Mouse (Mus musculus): Measurements from ENCODE around the gene Snx19. TPM values are rescaled to one million over a fixed set of nuclear protein-coding genes. Genes with fewer than 3 reads are reported as not detected.

Snx19 gene
- polyA plus RNA-seq (2015; fragmentation: Nextera tagmentation; extraction: Ambion mirVana) = 6.7 and 7.4 TPM in 2 replicates

- no peaks in the 10 kb centered on the region for H3K36me3 ChIP-seq (ENCODE audit: control insufficient read depth, insufficient read depth, low read length)
- H3K27ac ChIP-seq (replicated peaks) = peak within 1 kb of the TSS; percentile 69; the same call in 1 of the 2 replicates
- DNase-seq (ENCODE audit: low spot score) (peak; percentile 94), ATAC-seq (ENCODE audit: low FRiP score, low TSS enrichment) (peak; percentile 97)
- no peaks in the 10 kb centered on the region for H3K27me3 ChIP-seq (ENCODE audit: control insufficient read depth, insufficient read depth, low read length)
- no peaks in the 10 kb centered on the region for H3K9me3 ChIP-seq (ENCODE audit: control insufficient read depth, low read length)
- no peak for TF ChIP-seq EP300 (optimal IDR thresholded peaks at IDR 0.05)
- peak; percentile 98 for TF ChIP-seq CTCF (IDR thresholded peaks at IDR 0.05; ENCODE audit: low read depth)
- 0 out of 2 replicates have a peak, but pooled peaks cover 3% of the 10 kb centered on the region for H3K4me1 ChIP-seq (replicated peaks; ENCODE audit: control insufficient read depth, insufficient read depth)
- WGBS = 3% methylated on average over 53 of the region's 53 CpGs
- peak within 1 kb of the TSS; percentile 87 for H3K4me2 ChIP-seq (replicated peaks; ENCODE audit: low read depth)
- peak within 1 kb of the TSS; percentile 72 for H3K4me3 ChIP-seq (ENCODE audit: low read depth, low read length)
- H3K9ac ChIP-seq (ENCODE audit: low read length) = peak within 1 kb of the TSS; percentile 93
Measured at GRCm38 (mm10) chr9:30426882-30427632, at the start of gene Snx19. Snx19 (plus strand) TSS chr9:30427108.

GRCm38 (mm10) chr9:30400771-30401170, 26.1 kb upstream of the Snx19 start:
- Histone ChIP-seq H3K9ac (ENCODE audit: low read length) (no peak overlapping the region), H3K27ac (replicated peaks) (no peak overlapping the region), H3K4me1 (replicated peaks; ENCODE audit: control insufficient read depth, insufficient read depth) (no peaks in the 10 kb centered on the region), H3K27me3 (ENCODE audit: control insufficient read depth, insufficient read depth, low read length) (no peaks in the 10 kb centered on the region), H3K4me3 (ENCODE audit: low read depth, low read length) (no peak overlapping the region), H3K4me2 (replicated peaks; ENCODE audit: low read depth) (no peak overlapping the region), H3K36me3 (ENCODE audit: control insufficient read depth, insufficient read depth, low read length) (no peaks in the 10 kb centered on the region), H3K9me3 (ENCODE audit: control insufficient read depth, low read length) (no peaks in the 10 kb centered on the region)
- 83% methylated on average over 1 of the region's 1 CpGs for WGBS
- ATAC-seq (ENCODE audit: low FRiP score, low TSS enrichment) (no peak), DNase-seq (ENCODE audit: low spot score) (no peak)
- TF ChIP-seq EP300 (optimal IDR thresholded peaks at IDR 0.05) = no peak
- TF ChIP-seq CTCF (IDR thresholded peaks at IDR 0.05; ENCODE audit: low read depth) = no peak

GRCm38 (mm10) chr9:30422940-30423339, 4.0 kb upstream of the Snx19 start:
- 0 out of 2 replicates have a peak, but pooled peaks cover 2% of the 10 kb centered on the region for H3K4me1 ChIP-seq (replicated peaks; ENCODE audit: control insufficient read depth, insufficient read depth)
- no peaks in the 10 kb centered on the region for H3K27me3 ChIP-seq (ENCODE audit: control insufficient read depth, insufficient read depth, low read length)
- peak; percentile 61 for DNase-seq (ENCODE audit: low spot score)

DNA sequence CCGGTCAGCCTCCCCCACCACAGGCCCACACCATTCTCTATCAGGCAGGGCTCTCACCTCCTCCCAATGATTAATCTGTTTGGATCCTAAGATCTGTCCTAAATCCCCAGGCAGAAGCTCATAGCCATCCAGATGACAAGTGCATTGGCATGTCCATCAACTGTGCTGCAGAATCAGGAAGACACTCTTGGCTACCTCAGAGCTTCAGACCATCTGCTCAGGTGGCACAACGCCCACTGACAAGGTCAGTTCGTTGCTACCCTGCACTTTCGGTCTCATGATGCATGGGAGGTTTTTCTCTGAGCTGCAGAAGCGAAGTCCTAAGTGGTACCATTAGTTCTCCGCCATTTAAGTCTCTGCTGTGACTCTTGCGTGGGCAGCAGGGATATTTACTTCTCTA, 1.7 kb upstream of the Snx19 start:
- ATAC-seq (ENCODE audit: low FRiP score, low TSS enrichment) = no peak
- Histone ChIP-seq H3K4me1 (replicated peaks; ENCODE audit: control insufficient read depth, insufficient read depth) (0 out of 2 replicates have a peak, but pooled peaks cover 3% of the 10 kb centered on the region), H3K9me3 (ENCODE audit: control insufficient read depth, low read length) (no peaks in the 10 kb centered on the region), H3K27ac (replicated peaks) (no peak overlapping the region), H3K9ac (ENCODE audit: low read length) (no peak overlapping the region), H3K36me3 (ENCODE audit: control insufficient read depth, insufficient read depth, low read length) (no peaks in the 10 kb centered on the region), H3K4me3 (ENCODE audit: low read depth, low read length) (no peak overlapping the region), H3K4me2 (replicated peaks; ENCODE audit: low read depth) (no peak overlapping the region), H3K27me3 (ENCODE audit: control insufficient read depth, insufficient read depth, low read length) (no peaks in the 10 kb centered on the region)
- 78% methylated on average over 7 of the region's 7 CpGs for WGBS
- no peak for DNase-seq (ENCODE audit: low spot score)
- TF ChIP-seq CTCF (IDR thresholded peaks at IDR 0.05; ENCODE audit: low read depth) (no peak), EP300 (optimal IDR thresholded peaks at IDR 0.05) (no peak)

More at GRCm38 (mm10) chr9:30422940-30423339, 4.0 kb upstream of the Snx19 start:
- no peak for ATAC-seq (ENCODE audit: low FRiP score, low TSS enrichment)
- WGBS = 10% methylated on average over 1 of the region's 1 CpGs
- H3K9ac ChIP-seq (ENCODE audit: low read length) = no peak overlapping the region
- no peaks in the 10 kb centered on the region for H3K36me3 ChIP-seq (ENCODE audit: control insufficient read depth, insufficient read depth, low read length)
- no peak overlapping the region for H3K4me2 ChIP-seq (replicated peaks; ENCODE audit: low read depth)
- no peak overlapping the region for H3K27ac ChIP-seq (replicated peaks)
- H3K9me3 ChIP-seq (ENCODE audit: control insufficient read depth, low read length) = no peaks in the 10 kb centered on the region
- TF ChIP-seq EP300 (optimal IDR thresholded peaks at IDR 0.05) (no peak), CTCF (IDR thresholded peaks at IDR 0.05; ENCODE audit: low read depth) (peak; percentile 91)
- H3K4me3 ChIP-seq (ENCODE audit: low read depth, low read length) = no peak overlapping the region

GRCm38 (mm10) chr9:30428231-30428630, 1.3 kb downstream of the Snx19 start:
- no peak for DNase-seq (ENCODE audit: low spot score)
- Histone ChIP-seq H3K4me1 (replicated peaks; ENCODE audit: control insufficient read depth, insufficient read depth) (0 out of 2 replicates have a peak, but pooled peaks cover 3% of the 10 kb centered on the region), H3K9ac (ENCODE audit: low read length) (no peak overlapping the region), H3K27me3 (ENCODE audit: control insufficient read depth, insufficient read depth, low read length) (no peaks in the 10 kb centered on the region), H3K4me2 (replicated peaks; ENCODE audit: low read depth) (no peak overlapping the region; the same call in 1 of the 2 replicates), H3K27ac (replicated peaks) (no peak overlapping the region), H3K36me3 (ENCODE audit: control insufficient read depth, insufficient read depth, low read length) (no peaks in the 10 kb centered on the region; the same call in 1 of the 2 replicates), H3K4me3 (ENCODE audit: low read depth, low read length) (no peak overlapping the region), H3K9me3 (ENCODE audit: control insufficient read depth, low read length) (no peaks in the 10 kb centered on the region)
- TF ChIP-seq CTCF (IDR thresholded peaks at IDR 0.05; ENCODE audit: low read depth) = no peak
- TF ChIP-seq EP300 (optimal IDR thresholded peaks at IDR 0.05) = no peak
- WGBS = 93% methylated on average over 5 of the region's 5 CpGs
- no peak for ATAC-seq (ENCODE audit: low FRiP score, low TSS enrichment)

DNA sequence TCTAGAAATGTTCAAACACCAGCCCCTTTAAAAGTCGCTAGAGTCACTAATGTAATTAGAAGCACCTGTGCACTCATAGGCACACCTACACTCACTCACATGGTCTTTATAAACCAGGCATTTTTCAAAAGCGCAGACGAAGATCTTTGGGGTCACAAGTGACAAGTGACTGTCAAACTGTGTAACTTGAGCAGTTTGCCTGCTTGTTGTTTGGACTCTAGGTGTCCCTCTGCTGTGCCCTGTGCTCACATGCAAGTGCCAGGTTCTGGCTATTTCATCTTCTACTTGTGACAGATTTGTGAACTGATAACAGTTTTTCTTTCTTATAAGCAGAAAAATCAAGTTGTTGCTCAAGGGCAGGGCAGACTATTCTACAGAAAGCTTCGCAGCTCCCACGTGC, 3.5 kb downstream of the Snx19 start:
- no peaks in the 10 kb centered on the region for H3K27me3 ChIP-seq (ENCODE audit: control insufficient read depth, insufficient read depth, low read length)
- 69% methylated on average over 5 of the region's 5 CpGs for WGBS
- 0 out of 2 replicates have a peak, but pooled peaks cover 3% of the 10 kb centered on the region for H3K4me1 ChIP-seq (replicated peaks; ENCODE audit: control insufficient read depth, insufficient read depth)
- no peak overlapping the region for H3K4me3 ChIP-seq (ENCODE audit: low read depth, low read length)
- DNase-seq (ENCODE audit: low spot score) (no peak), ATAC-seq (ENCODE audit: low FRiP score, low TSS enrichment) (no peak)
- no peak overlapping the region for H3K9ac ChIP-seq (ENCODE audit: low read length)
- no peak overlapping the region for H3K4me2 ChIP-seq (replicated peaks; ENCODE audit: low read depth)
- H3K27ac ChIP-seq (replicated peaks) = no peak overlapping the region
- no peaks in the 10 kb centered on the region for H3K9me3 ChIP-seq (ENCODE audit: control insufficient read depth, low read length)
- no peak for TF ChIP-seq CTCF (IDR thresholded peaks at IDR 0.05; ENCODE audit: low read depth)
- H3K36me3 ChIP-seq (ENCODE audit: control insufficient read depth, insufficient read depth, low read length) = peaks cover 2% of the 10 kb centered on the region; the same call in 1 of the 2 replicates
